24 mouse cellular contexts compared by ENCODE assay signal in the genomic region with DNA sequence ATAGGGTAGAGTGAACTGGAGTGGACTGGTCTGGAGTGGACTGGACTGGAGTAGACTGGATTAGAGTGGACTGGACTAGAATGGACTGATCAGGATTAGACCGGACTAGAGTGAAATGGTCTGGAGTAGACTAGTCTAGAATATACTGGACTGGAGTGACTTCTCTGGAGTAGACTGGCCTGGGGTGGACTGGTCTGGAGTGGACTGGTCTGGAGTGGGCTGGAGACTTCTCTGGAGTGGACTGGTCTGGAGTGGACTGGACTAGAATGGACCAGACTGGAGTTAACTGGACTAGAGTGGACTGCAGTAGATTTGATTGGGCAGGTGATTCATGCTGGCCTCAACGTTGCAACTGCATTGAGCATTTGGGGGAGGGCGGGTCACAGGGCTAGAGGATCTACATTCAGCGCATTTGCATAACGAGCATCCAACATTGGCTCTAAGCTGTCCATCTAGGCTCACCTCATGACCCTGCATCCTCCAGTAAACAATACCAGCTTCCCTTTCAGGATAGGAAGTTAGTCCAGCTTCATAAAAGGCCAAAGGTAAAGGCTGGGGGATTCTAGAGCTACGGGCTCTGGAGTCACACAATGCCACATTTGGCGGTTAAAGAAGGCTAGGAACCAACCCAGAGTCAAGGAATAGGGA. TPM values are rescaled to one million over a fixed set of nuclear protein-coding genes. Genes with fewer than 3 reads are reported as not detected.
DNase-seq lines count a peak whose midpoint lies in the region; TF ChIP-seq lines count a peak whose summit lies in the region.
"Had no signal": no experiment of that assay in that cellular context is flagged by ENCODE, and none has a peak within 500 bp of the region (broad histone marks: within the 10 kb centered on the region; RNA-seq: fewer than 3 reads in every experiment).

No protein-coding gene starts in this region.

- H3K4me3 ChIP-seq in gastrocnemius, adult 2 months = no peak overlapping the region
- H3K4me3 ChIP-seq in kidney, adult 2 months (ENCODE audit: insufficient read depth, low read depth, low read length) = no peak overlapping the region
- no peak overlapping the region for H3K4me3 ChIP-seq in brown adipose tissue, adult 24 weeks (ENCODE audit: insufficient read depth, low read depth, low read length)
- H3K4me3 ChIP-seq: embryonic facial prominence, embryonic 12.5 days; heart, embryonic 10.5 days; hindbrain, embryonic 13.5 days; limb, embryonic 10.5 days; liver, embryonic 13.5 days; midbrain, embryonic 10.5 days; myocyte; stomach, embryonic 15.5 days had no signal

- H3K27me3 ChIP-seq in kidney, adult 2 months (replicated peaks; ENCODE audit: control insufficient read depth, insufficient read depth, low read length) = no peaks in the 10 kb centered on the region
- H3K27me3 ChIP-seq: embryonic facial prominence, embryonic 12.5 days; hindbrain, embryonic 13.5 days; liver, embryonic 13.5 days; stomach, embryonic 15.5 days had no signal

- H3K36me3 ChIP-seq in kidney, adult 2 months (ENCODE audit: control insufficient read depth, insufficient read depth, low read length) = no peaks in the 10 kb centered on the region
- H3K36me3 ChIP-seq: embryonic facial prominence, embryonic 12.5 days; heart, embryonic 10.5 days; hindbrain, embryonic 13.5 days; limb, embryonic 10.5 days; liver, embryonic 13.5 days; midbrain, embryonic 10.5 days; stomach, embryonic 15.5 days had no signal

- no peak for DNase-seq in gastrocnemius, adult 2 months
- no peak for DNase-seq in gastrocnemius, adult 18-20 months (ENCODE audit: low spot score)
- peak; percentile 52 for DNase-seq in kidney, adult 2 months
- no peak for DNase-seq in kidney, adult 8-10 months
- peak; percentile 35 to 51 for DNase-seq in kidney, postnatal 36 days
- no peak for DNase-seq in urinary bladder, adult 18-20 months (ENCODE audit: low spot score in 2 of 2)
- DNase-seq in urinary bladder, postnatal 4 days (ENCODE audit: low spot score in 2 of 2) = no peak
- DNase-seq: adrenal gland, postnatal 10 days; cerebellum, adult 9-10 months; forebrain, postnatal 0 days; gastrocnemius, postnatal 36 days; heart, postnatal 14 days; liver, embryonic 13.5 days; right cerebral cortex, postnatal 4 days; thymus, postnatal 25 days had no signal

- TF ChIP-seq CTCF in gastrocnemius, adult 2 months (IDR thresholded peaks at IDR 0.05) = no peak
- no peak for TF ChIP-seq CTCF in kidney, adult 2 months (conservative IDR thresholded peaks at IDR 0.05; ENCODE audit: insufficient read depth, insufficient read length, low read depth, low read length)

- peak overlapping the region; percentile 70 for H3K27ac ChIP-seq in gastrocnemius, adult 2 months
- H3K27ac ChIP-seq in kidney, adult 2 months (ENCODE audit: insufficient read depth, low read depth, low read length) = peak overlapping the region; percentile 75
- H3K27ac ChIP-seq in brown adipose tissue, adult 24 weeks (replicated peaks; ENCODE audit: low read depth, low read length) = peak overlapping the region; percentile 94
- H3K27ac ChIP-seq: embryonic facial prominence, embryonic 12.5 days; heart, embryonic 10.5 days; hindbrain, embryonic 13.5 days; limb, embryonic 10.5 days; liver, embryonic 13.5 days; midbrain, embryonic 10.5 days; stomach, embryonic 15.5 days had no signal

- no peak for TF ChIP-seq POLR2A in kidney, adult 2 months (IDR thresholded peaks at IDR 0.05; ENCODE audit: low read depth, low read length)

- intact Hi-C loops in gastrocnemius, adult 2 months (cut with DNase I) = no loop called here

- H3K4me1 ChIP-seq in kidney, adult 2 months (ENCODE audit: control insufficient read depth, insufficient read depth, low read length) = no peaks in the 10 kb centered on the region
- H3K4me1 ChIP-seq in brown adipose tissue, adult 24 weeks (ENCODE audit: control insufficient read depth, insufficient read depth, insufficient read length, low read length) = peaks cover 25% of the 10 kb centered on the region
- H3K4me1 ChIP-seq: embryonic facial prominence, embryonic 12.5 days; hindbrain, embryonic 13.5 days; limb, embryonic 10.5 days; midbrain, embryonic 10.5 days; stomach, embryonic 15.5 days had no signal

- WGBS in kidney, adult 2 months = 80% methylated on average over 7 of the region's 7 CpGs

RNA-seq across cellular contexts. Expression of a gene that starts 11.5 kb away (rescaled TPM):
- 10 to 100 TPM; 22.3 to 32.2 TPM for total RNA-seq in gastrocnemius, adult 2 months (2021)
- 10 to 100 TPM; 21.1 to 24.0 TPM for total RNA-seq in gastrocnemius, adult 18-20 months (2021)
- polyA plus RNA-seq in kidney, adult 2 months (2012; rRNA removed) = 11.2 and 12.5 TPM in 2 replicates
- 16.1 and 19.0 TPM in 2 replicates for polyA plus RNA-seq in brown adipose tissue, adult 24 weeks (2012; ENCODE audit: insufficient read depth, insufficient read length, missing spikeins)
- total RNA-seq: common myeloid progenitor, adult 5-6 weeks had no signal

Comparison
In these comparisons a context has a peak if more than half of its experiments do, and no peak if none do; other contexts are left out.
1. DNase-seq: peak in kidney, adult 2 months (single experiment) and kidney, postnatal 36 days (2 of 2); none in gastrocnemius, adult 2 months (single experiment), gastrocnemius, adult 18-20 months (single experiment), kidney, adult 8-10 months (0 of 2), urinary bladder, adult 18-20 months (0 of 2) and urinary bladder, postnatal 4 days (0 of 2).
2. Peak in every context shown above with its lines, with median percentiles within 50 percentile points of each other: H3K27ac ChIP-seq.